Mouse (Mus musculus): ENCODE results near the gene Glce. TPM values are rescaled to one million over a fixed set of nuclear protein-coding genes. Genes with fewer than 3 reads are reported as not detected.

Glce gene
- polyA plus RNA-seq, 1 experiment from 2014 or later = 9.6 TPM

Small RNA genes within 50 kb of the gene (microRNA-seq; reads per million reads assigned to microRNA genes)
- gene Mir5133 = 0.84 reads per million

Other genes starting within 250 kb of the Glce start
- gene Rplp1, start 208.1 kb downstream of the Glce start, polyA plus RNA-seq (2014; fragmentation: Nextera tagmentation; extraction: Ambion mirVana) = 1,046 and 1,160 TPM in 2 replicates
- gene Kif23, start 175.9 kb downstream of the Glce start, polyA plus RNA-seq (2014; fragmentation: Nextera tagmentation; extraction: Ambion mirVana) = 77.1 and 82.9 TPM in 2 replicates
- 0.38 and 0.44 TPM in 2 replicates for gene Paqr5, start 95.8 kb downstream of the Glce start, polyA plus RNA-seq (2014; fragmentation: Nextera tagmentation; extraction: Ambion mirVana)
- not detected in 2 replicates for gene Spesp1, start 159.6 kb upstream of the Glce start, polyA plus RNA-seq (2014; fragmentation: Nextera tagmentation; extraction: Ambion mirVana)
- 92.8 and 109 TPM in 2 replicates for gene Anp32a, start 218.6 kb upstream of the Glce start, polyA plus RNA-seq (2014; fragmentation: Nextera tagmentation; extraction: Ambion mirVana)